Mouse (Mus musculus) left cerebral cortex, adult 11 months (tissue): ENCODE measurements around the gene Pde7b.

Experiments used
- DNase-seq: peaks from one replicate; pipeline ENCODE4 v3.0.0; 2022; ENCODE audit warnings: low spot score

The Pde7b gene

DNA sequence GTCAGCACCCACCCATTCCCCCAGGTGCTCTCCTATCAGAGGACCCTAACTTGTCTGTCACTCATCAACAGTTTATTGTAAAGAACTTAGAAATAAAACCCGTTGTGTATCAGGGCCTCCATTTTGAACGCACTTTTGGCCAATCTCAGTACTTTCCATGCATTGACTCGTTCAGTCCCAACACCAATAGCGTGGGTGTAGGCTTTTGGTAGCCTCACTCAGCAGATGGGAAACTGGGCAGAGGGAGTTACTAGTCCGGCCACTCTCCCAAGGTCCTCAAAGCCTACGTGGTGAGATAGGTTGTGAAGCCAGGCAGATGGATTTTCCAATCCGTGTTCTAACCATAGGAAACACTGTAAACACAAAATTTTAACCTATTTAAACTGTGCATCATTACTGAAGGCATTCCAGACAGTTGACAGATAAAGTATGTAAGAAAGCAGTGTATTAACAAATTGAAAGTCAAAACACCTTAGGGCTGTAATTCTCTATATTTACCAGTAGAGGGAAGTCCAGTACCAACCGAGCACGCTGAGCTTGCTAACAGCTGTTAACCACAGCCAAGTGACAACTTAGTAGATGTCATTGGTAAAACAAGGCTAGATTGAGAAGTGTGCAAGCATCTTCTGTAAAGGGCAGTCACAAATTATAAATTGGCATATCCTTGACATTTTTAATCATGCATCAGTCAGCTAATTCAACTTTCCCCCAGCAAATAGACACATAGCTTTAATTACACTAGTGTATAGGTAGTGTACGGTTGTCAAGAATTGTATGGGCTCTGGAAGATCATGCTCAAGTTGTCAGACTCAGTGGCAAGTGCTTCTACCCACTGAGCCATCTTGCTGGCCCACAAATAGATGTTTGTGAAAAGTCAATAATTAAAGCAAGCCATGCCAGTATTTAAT, 363.1 kb downstream of the Pde7b start:
- no peak for DNase-seq

DNA sequence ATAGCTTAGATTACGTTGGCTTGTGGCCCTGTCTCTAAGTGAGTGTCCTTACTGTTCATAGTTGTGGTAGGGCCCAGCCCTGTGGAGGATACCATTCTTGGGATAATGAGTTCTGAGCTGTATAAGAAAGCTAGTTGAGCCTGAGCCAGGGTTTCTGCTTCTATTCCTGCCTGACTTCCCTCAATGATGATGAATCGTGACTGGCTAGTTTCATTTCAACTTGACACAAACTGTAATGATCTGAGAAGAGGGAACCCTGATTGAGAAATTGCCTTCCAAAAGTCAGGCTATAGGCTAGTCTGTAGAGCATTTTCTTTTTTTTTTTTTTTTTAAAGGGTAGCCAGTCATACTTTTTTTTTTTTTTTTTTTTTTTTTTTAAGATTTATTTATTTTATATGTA, 376.0 kb downstream of the Pde7b start:
- DNase-seq = no peak
